Mouse (Mus musculus): Measurements from ENCODE around the gene Cdkn2d.

DNA sequence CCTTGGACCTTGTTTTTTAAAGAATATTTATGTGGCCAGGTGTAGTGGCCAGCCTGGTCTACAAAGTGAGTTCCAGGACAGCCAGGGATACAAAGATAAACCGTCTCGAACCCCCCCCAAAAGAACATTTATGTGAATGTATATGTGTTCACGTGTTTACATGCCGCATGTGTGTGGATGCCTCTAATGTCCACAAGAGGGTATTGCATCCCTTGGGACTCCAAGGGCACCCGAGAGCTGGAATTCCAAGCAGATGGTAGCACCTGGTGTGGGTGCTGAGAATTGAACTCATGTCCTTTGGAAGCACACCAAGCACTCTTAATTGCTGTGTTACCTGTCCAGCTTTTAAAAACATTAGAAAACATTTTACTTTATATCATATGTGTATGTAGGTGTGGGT is 7.6 kb downstream of the Cdkn2d start:
- TF ChIP-seq POLR2A (IDR thresholded peaks at IDR 0.05; ENCODE audit: insufficient read length, low read depth) = no peak
- TF ChIP-seq CEBPB (IDR thresholded peaks at IDR 0.05; ENCODE audit: insufficient read depth, poor library complexity, severe bottlenecking) = no peak
- TF ChIP-seq USF1 (IDR thresholded peaks at IDR 0.05; ENCODE audit: low read depth) = no peak
- no peak for TF ChIP-seq SRF (IDR thresholded peaks at IDR 0.05; ENCODE audit: control insufficient read depth, insufficient read length, low read depth)
- no peak for TF ChIP-seq POLR2AphosphoS2 (IDR thresholded peaks at IDR 0.05; ENCODE audit: insufficient read length, low read depth)
- no peak for TF ChIP-seq TCF12 (IDR thresholded peaks at IDR 0.05; ENCODE audit: insufficient read depth, poor library complexity, severe bottlenecking)
- no peak for TF ChIP-seq MYOG (IDR thresholded peaks at IDR 0.05; ENCODE audit: control insufficient read depth in 1 of 3, insufficient read depth in 1 of 3, insufficient read length in 2 of 3, low read depth in 2 of 3)
- TF ChIP-seq TCF3 (IDR thresholded peaks at IDR 0.05; ENCODE audit: insufficient read length, low read depth) = no peak
- no peak for TF ChIP-seq MAX (IDR thresholded peaks at IDR 0.05; ENCODE audit: low read depth)
